Mouse (Mus musculus) induced T-regulatory cell, adult 2 months (primary cell): ENCODE results near the gene Cript.

Experiments
- DNase-seq: peaks from one replicate; pipeline ENCODE4 v3.0.0-alpha.2; 2012; ENCODE audit warnings: low read depth

Cript gene

DNA sequence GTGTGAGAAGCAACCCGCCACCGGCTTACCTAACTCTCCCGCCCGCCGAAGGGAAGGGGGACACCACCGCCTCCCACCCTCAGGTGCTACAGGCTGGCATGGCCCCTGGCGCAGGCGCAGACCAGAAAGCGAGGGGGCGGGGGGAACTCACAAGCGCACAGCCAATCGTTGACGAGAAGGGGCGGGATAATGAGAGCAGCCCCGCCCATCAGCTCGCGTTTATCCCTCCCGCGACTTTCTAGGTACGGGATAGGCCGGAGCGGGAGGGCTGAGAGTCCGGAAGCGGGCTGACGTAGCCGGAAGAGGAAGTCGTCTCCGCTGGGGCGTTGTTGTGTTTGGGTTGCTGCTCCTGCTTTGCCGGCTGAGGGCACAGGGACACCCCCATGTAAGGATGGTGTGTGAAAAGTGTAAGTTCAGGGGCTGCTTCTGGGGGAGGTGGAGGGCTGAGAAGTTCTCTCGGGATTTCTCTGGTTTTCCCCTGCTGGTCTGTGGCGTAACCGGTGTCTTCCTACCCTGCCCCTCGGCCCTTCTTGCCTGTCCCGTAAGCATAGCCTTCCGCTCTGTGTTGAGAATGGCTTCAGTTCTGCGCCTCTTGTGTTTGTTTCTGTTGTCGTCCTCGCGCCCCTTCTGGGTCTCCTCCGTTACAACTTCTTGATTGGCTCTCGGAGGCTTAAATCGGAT, at the start of gene Cript, which contains the start of gene Pigf:
Gene Cript (plus strand): TSS at position 282 of the 681 bp plus-strand sequence.
Gene Pigf (minus strand): TSS at position 138 of the 681 bp plus-strand sequence.
- peak; percentile 100 for DNase-seq

DNA sequence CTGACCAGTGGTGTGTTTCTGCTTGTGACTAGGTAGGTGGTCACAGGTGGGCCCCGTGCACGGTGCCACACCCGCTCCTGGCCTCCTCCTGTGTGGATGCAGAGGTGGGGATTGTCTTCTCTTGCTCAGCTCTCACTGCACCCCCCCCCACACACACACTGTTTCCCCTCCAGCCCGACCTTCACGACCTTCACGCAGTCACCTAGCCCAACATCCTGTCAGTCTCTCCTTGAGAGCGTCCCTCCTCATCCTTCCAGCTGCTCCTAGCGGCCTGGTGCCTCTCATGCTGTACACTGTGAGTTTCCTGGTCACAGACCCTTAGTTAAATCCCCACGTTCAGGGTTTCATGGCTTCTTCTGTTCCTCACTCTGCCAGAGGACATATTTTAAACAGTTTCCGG, 49.0 kb upstream of the Cript start:
- no peak for DNase-seq

DNA sequence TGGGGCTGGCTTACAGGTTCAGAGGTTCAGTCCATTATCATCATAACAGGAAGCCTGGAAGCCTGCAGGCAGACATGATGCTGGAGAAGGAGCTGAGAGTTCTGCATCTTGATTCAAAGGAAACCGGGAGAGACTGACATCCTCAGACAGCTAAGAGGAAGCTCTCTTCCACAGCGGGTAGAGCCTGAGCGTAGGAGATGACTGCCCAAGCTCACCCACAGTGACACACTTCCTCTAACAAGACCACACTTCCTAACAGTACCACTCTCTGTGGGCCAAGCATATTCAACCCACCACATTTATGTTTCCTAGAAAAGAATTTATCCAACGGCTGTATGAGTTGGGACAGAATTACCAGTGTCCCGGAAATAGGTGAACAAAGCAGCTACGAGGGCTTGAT, 46.9 kb upstream of the Cript start:
- DNase-seq: no peak

- no peak for DNase-seq
Measured at GRCm38 (mm10) chr17:86981205-86981604, 44.1 kb upstream of the Cript start.

- no peak for DNase-seq
Measured at GRCm38 (mm10) chr17:86981701-86982100, 43.6 kb upstream of the Cript start.

- no peak for DNase-seq
Measured at GRCm38 (mm10) chr17:86982497-86982896, 42.9 kb upstream of the Cript start.

DNA sequence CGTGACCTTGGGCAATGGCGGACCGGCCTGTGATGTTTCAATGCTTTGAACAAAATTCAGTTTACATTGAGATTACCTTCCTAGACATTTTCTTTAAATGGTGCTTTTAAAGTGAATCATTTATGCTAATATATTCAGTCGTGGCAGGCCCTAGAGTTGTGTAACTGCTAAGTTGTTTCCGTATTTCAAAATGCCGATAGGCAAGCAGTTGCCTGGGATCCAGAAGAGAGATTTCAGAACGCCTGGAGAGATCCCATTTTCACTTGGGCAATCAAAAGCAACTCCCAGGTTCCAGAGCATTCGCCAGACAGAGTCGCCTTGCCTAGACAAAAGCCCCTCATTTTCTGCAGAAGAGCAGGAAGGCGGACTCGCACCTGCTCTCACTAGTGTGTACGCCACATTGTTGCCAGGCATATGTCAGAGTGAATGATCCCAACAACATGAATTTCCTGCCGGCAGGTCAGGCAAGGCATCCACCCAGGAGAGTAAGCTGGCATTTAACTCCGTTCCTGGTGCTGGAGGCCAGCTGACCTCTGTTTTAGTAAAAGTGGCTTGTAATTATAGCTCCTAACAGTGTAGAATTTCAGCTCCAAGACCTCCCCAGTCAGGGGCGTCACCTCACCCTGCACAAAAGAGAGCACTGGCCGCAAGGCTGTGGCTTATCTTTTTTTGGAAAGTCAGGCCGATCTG, 38.8 kb upstream of the Cript start:
- no peak for DNase-seq

GRCm38 (mm10) chr17:86988161-86988560, 37.2 kb upstream of the Cript start:
- no peak for DNase-seq

- DNase-seq: no peak
Measured at GRCm38 (mm10) chr17:86988601-86989184, 36.7 kb upstream of the Cript start.

DNA sequence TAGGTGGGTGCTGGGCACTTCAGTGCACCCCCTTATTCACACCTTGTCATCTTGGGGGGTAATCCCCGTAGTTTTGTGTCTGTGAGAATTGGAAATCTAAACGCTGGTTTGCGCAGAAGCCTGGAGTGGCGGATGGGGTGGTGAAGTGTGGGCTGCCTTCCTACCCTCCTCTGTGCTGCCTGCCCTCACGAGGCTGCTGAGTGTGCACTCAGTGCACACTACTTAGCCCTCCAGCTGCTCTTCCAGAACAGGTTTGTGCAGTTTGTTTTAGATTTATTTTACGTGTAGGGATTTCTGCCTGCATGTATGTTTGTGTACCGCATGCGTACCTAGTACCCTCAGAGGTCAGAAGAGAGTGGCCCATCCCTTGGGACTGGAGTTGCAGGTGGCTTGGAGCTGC, 34.0 kb upstream of the Cript start:
- no peak for DNase-seq

GRCm38 (mm10) chr17:86997323-86997722, 28.0 kb upstream of the Cript start:
- no peak for DNase-seq

GRCm38 (mm10) chr17:87008950-87009349, 16.4 kb upstream of the Cript start:
- DNase-seq: no peak

DNA sequence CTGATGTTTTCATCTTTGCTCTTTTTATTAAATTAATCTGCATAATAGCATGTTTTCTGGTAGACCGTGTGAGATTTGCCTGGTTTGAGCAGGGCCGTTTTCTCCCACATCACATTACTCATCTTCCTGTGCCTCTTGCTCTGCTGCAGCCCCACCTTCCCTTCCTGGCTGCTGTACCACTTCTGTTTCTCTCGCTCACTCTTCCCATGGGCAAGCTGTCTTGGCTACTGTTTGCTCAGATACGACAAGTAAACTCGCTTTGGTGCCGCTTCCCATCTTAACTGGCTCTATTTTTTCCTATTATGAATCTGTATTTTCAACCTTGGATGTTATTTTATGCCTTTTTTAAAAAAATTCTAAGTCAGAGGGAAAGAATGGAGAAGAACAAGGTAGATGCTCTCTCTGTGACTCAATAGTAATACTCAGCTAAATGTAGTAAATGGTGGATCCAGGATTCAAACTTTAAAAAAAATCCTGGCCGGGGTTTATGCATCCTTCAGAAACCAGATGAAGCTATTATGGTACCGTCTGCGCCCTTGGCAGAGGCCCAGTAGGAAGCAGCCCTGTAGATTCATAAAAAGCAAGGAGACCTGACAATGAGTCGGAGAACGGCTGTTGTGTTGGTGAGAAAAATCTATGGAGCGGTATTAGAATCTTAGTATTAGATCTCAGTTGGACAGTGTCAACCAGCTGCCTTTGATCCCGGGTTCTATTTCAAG, 13.9 kb upstream of the Cript start:
- DNase-seq: no peak

DNA sequence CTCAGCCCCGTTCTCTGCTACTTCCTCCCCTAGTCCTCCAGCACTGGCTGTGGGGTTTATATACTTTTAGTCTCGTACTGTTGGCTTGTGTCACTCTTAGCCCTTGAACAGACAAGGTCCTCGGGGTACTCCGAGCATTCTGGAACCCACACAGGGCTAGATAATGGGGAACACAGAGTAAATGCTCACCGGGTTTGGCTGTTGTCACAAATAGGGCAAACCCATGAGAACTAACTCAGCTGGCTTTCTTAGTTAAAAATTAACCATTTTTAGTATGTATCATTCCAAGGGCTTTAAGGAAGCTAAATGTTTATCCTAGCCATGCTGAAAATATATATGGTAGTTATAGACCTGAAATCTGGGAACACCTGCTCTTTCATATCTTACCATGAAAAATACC, 5.7 kb upstream of the Cript start:
- DNase-seq: no peak

- peak; percentile 59 for DNase-seq
Measured at GRCm38 (mm10) chr17:87024491-87025242, 683 bp upstream of the Cript start.

DNA sequence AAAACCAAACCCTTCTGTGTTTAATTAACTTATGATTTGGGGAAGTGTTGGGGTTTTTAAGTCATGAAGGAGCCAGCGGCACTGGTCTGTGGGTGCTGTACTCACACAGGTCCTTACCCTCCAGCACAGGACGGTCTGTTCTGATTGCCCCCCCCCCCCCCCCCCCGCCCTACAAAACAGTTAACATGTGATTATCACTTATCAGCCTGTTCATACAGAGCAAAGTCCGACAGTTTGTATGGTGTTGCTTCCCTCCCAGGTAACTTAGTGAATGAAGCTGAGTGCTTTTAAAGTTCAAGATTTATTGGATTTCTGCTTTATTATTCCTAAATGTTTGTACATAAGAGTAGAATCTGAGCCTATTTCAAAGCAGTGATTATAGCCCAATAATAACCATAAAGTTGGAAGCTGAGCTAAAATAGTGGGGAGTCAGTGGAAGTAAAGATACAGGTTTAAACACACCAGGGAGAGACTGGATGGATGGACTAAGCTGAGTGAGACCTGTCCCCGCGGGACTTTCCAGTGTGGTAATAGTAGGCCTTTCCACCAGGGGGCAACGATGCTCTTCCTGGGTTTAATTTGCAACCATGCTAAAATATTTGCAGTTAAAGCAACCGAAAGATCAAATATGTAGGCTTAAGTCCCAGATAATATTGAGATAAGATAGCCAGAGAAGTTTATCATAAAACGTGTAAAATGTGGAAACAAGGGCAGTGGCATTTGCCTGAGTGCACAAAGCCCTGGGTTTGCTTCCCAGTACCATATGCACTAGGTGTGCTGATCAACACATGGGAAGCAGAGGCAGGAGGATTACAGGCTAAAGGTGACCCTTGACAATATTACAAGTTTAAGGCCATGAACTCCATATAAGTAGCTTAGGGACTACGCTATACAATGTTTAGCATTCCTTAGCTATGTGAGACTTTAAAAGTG, 11.1 kb downstream of the Cript start:
- peak; percentile 82 for DNase-seq

GRCm38 (mm10) chr17:87038496-87038895, 13.1 kb downstream of the Cript start:
- no peak for DNase-seq

DNA sequence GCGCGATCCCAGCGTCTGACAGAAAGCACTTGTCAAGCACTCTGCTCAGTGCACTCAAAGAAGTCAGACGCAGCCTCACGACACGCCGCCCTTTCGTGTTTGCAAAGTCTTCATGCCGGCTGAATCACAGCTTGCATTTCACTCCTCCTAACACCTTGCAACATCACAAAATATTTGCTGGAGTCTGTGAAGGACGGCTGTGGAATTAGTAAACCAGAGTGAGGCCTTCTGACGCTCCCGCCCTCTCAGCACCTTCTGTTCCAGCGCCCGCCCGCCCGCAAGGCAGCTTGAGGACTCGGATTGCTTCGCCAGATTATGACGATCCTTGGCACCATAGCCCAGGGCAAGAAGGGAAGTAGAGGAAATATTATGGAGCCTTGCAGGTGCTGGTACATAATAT, 16.4 kb downstream of the Cript start:
- no peak for DNase-seq

GRCm38 (mm10) chr17:87044364-87044763, 19.0 kb downstream of the Cript start:
- DNase-seq: peak; percentile 96

DNA sequence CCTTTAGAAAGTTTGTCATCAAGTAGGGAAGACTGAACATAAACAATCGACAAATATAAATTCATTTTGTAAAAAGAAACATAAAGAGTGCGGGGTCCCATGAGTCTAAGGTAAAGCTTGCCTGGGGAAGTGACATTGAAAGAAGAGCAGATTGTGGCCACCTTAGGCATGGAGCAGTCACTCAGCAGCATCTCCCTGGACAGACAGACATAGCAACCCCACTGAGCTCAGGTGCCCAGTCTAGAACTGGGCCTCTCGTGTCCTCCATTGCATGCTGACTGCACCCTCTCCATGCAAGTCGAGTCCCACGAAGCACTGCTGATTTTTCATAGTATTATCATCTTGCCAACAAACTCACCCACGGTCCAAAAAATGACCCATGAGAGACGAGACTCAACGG, 19.4 kb downstream of the Cript start:
- no peak for DNase-seq

DNA sequence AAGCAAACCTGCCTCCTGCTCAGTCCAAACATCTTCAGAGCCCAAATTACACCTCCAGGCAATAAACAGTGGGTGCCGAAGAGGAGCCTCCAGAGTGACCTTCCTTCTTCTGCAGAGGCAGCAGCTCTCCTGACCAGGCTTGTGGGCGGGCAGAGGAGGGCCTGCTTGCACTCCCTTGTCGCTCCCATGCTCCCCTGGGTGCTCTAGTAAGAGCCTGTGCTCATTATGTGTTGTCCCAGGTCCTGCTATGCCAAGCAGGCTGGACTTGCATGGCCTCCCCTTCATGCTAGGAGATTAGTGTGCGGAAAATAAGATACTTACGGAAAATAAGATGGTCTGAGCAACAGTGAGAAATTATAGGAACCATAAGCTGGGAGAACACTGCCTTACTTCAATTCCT, 24.3 kb downstream of the Cript start:
- DNase-seq: no peak
